Mouse (Mus musculus) stomach, postnatal 0 days (tissue): ENCODE results near the gene Olfr1350.
"Not testable (repeated sequence)": the region's sequence is repeated elsewhere in the genome, so short reads cannot be mapped to it uniquely, and the experiment has no call there.

Experiments
- CTCF ChIP-seq: IDR thresholded peaks from 2 replicates; pipeline ENCODE4 v1.5.1; 2016; ENCODE audit warnings: antibody characterized with exemption, low read depth, mild to moderate bottlenecking, moderate library complexity
- EP300 ChIP-seq: optimal IDR thresholded peaks from 2 replicates; pipeline ENCODE3; 2016; ENCODE audit warnings: antibody characterized with exemption

DNA sequence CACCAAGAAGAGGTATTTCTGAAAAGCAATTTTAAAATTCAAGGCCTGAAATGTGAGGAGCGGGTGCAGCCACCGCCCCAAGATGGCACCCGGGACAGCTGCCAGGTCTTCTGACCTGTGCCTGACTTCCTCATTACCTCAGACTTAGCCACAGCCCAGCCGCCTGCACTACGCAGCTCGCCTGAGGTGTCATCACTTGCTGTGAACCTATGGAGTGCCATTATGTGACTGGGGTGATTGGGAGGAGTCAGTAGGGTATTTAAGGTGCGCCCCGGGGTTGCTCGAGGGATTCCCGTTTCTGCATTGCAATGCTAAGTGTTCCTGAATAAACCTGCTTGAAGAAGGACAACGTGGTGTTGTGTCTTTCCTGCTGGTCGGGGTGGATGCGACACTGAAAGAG lies 24.1 kb downstream of the Olfr1350 start:
- TF ChIP-seq CTCF, EP300: not testable (repeated sequence)
